Mouse (Mus musculus): Measurements from ENCODE around the gene Chrna1.
"Not testable (repeated sequence)": the region's sequence is repeated elsewhere in the genome, so short reads cannot be mapped to it uniquely, and the experiment has no call there.

Gene Chrna1

DNA sequence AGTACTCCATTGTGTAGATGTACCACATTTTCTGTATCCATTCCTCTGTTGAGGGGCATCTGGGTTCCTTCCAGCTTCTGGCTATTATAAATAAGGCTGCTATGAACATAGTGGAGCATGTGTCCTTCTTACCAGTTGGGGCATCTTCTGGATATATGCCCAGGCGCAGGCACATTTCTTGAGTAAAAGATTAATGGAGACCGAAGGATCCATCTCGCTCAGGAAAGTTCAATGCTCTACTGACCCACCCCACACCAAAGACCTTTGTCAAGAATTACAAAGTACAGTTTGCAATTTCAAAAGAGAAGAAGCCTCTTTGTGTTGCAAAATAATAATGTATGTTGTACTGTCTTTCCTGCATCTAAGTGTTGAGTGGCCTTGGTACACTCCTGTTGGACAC lies 23.1 kb downstream of the Chrna1 start:
- not testable (repeated sequence) for DNase-seq (ENCODE audit: low spot score)

DNA sequence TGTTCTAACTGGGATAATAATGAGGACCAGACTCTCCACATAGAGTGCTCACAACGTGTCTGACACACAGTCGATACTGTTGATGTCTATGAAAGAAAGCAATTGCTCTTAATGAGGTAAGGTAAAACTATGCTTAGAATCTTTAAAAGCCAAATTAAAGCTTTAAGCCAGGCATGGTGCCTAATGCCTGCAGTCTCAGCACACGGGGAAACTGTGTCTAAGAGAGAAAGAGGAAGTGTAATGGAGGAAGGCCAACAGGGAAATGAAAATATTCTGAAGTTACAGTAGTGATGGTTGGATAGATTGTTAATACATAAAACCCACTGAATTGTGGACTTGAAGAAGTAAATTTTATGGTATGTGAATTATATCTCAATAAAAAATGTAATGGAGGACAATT lies 25.7 kb downstream of the Chrna1 start:
- no peak for DNase-seq (ENCODE audit: low spot score)

- DNase-seq (ENCODE audit: low spot score): no peak
Measured at GRCm38 (mm10) chr2:73552926-73553325, 27.2 kb downstream of the Chrna1 start.

DNA sequence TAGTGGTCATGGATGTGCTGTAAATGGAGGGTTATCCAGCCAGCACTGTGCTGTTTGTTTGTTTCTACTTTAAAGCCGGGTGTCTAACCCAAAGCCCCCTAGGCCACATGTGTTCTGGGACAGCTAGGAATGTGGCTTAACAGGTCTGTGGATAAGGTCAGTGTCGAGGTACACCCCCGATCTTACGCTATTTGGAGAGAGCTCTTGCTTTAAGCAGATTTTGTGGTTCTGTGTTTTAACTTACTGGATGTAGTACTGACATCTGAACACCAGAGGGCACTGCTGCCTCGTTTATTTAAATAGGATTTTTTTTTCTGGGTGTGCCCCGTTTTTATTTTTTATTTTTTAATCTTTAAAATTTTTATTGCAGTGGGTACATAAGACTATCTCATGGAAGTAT lies 29.4 kb downstream of the Chrna1 start:
- no peak for DNase-seq (ENCODE audit: low spot score)

GRCm38 (mm10) chr2:73548542-73548941 lies 31.6 kb downstream of the Chrna1 start:
- DNase-seq (ENCODE audit: low spot score): no peak

GRCm38 (mm10) chr2:73547256-73547655 lies 32.9 kb downstream of the Chrna1 start:
- DNase-seq (ENCODE audit: low spot score): no peak

GRCm38 (mm10) chr2:73545556-73545955 lies 34.6 kb downstream of the Chrna1 start:
- DNase-seq (ENCODE audit: low spot score): no peak

GRCm38 (mm10) chr2:73540450-73541162 lies 39.5 kb downstream of the Chrna1 start:
- no peak for DNase-seq (ENCODE audit: low spot score)

DNA sequence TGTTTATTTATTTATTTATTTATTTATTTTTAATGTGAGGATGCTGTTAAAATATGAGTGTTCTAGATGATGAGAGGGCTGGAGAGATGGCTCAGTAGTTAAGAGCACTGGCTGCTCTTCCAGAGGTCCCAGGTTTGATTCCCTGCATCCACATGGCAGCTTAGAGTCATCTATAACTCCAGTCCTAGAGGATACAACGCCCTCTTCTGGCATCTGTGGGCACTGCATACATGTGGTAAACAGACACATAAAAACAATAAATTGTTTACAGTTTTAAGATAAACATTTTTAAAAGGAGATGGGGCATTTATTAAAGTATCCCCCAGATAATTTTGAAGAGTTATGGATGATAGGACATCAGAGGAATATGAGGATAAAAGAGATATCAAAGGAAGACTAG lies 40.4 kb downstream of the Chrna1 start:
- DNase-seq (ENCODE audit: low spot score): no peak

GRCm38 (mm10) chr2:73539141-73539540 lies 41.0 kb downstream of the Chrna1 start:
- DNase-seq (ENCODE audit: low spot score): no peak

GRCm38 (mm10) chr2:73538590-73538989 lies 41.5 kb downstream of the Chrna1 start:
- no peak for DNase-seq (ENCODE audit: low spot score)

- DNase-seq (ENCODE audit: low spot score): no peak
Measured at GRCm38 (mm10) chr2:73536091-73536783, 43.9 kb downstream of the Chrna1 start.

DNA sequence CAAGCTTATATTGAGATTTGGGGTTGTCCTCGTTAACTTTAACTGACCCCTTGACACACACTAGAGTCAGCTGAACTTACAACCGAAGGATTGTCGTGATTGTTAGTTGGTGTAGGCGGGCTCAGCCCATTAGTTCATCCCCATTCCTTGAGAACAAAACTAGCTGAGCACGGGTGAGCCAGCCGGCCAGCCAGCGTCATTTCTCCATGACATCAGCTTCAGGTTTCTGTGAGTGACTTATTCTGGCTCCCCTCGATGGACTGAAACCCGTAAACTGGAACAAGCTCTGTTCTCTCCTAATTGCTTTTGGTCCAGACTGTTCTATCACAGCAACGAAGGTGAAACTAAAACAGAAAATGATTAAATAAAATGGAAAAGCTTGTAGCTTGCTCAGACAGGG lies 45.4 kb downstream of the Chrna1 start:
- DNase-seq (ENCODE audit: low spot score): no peak

DNA sequence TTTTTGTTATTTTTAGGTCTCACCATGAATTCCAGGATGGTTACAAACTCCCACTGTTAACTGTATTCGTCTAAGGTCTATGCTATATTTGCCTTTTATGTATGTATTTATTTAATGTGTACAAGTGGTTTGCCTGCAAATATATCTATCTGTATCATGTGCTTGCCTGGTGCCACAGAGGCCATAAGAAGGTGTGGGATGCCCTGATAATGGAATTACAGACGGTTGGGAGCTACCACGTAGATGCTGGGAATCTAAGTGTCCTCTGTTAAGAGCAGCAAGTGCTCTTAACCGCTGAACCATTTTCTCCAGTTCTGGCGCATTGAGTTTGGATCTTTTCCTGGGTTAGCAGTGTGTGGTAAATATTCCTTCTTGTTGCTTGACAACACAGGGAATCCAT lies 49.7 kb downstream of the Chrna1 start:
- no peak for DNase-seq (ENCODE audit: low spot score)

GRCm38 (mm10) chr2:73529356-73530330 lies 50.5 kb downstream of the Chrna1 start, which contains the start of gene Wipf1:
TSS of gene Wipf1 (minus strand) at chr2:73529734.
- peak; percentile 60 for DNase-seq (ENCODE audit: low spot score)

GRCm38 (mm10) chr2:73528516-73529355 lies 51.4 kb downstream of the Chrna1 start:
- DNase-seq (ENCODE audit: low spot score): no peak

DNA sequence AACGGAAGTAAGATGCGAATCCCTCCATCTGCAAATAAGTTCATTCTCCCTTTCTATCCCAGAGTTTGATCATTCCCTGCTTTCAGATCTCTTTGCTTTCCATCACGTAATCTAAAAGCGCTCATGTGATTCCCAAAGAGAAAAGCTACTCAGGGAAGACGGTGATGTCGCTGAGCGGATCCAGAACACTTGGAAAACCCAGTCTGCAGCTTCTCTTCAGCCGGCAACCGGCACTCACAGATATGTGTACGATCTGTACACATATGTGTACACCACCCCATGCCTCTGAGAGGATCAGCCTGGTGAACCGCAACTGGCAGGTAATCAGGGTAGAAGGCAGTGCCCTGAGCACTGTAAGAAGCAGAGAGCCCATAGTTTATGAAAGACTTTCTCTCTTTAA lies 52.2 kb downstream of the Chrna1 start:
- DNase-seq (ENCODE audit: low spot score): no peak

- DNase-seq (ENCODE audit: low spot score): no peak
Measured at GRCm38 (mm10) chr2:73526691-73527090, 53.4 kb downstream of the Chrna1 start.

DNA sequence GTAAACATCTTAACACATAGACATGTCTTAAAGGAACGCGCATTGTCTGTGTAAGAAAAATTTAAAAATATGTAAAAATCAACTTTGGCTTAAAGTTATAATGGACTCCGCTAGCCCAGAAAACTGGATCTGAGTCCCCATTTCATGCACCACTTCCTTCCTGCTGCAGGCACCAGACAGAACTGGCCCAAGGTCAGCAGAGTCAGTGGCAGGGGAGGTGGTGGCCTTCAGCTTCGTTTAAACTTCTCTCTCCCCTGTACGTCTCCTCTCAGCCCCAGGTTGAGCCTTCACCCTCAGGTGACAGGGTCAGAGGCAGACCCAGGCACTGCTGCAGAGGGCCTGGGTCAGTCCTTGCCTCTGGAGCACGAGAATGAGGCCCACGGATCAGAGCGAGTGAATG lies 57.2 kb downstream of the Chrna1 start:
- no peak for DNase-seq (ENCODE audit: low spot score)

- DNase-seq (ENCODE audit: low spot score): no peak
Measured at GRCm38 (mm10) chr2:73522336-73522735, 57.8 kb downstream of the Chrna1 start.

- DNase-seq (ENCODE audit: low spot score): no peak
Measured at GRCm38 (mm10) chr2:73521737-73522136, 58.4 kb downstream of the Chrna1 start.

DNA sequence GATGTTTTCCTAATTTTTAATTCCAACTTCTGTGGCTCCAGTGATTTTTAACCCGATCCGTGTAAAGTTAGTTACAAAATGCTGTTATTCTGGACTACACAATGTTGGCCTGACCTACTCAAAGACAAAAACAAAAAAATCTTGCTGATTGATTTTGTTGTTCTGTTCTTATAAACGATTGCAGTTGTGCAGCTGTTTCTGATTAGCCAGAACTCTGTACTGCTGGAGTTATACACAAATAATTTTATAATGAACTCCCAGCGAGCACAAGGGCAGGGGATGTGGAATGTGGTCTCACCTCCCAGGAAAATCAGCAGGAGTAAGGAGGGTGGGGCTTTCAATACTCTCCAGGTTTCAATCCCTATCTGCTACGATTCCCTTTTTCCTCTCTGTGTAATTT lies 61.2 kb downstream of the Chrna1 start:
- DNase-seq (ENCODE audit: low spot score): no peak
